28 mouse cellular contexts compared by ENCODE assay signal in genomic region chr3:68956454-68956853, GRCm38 (mm10). TPM values are rescaled to one million over a fixed set of nuclear protein-coding genes. Genes with fewer than 3 reads are reported as not detected.
DNase-seq lines count a peak whose midpoint lies in the region; ATAC-seq and TF ChIP-seq lines count a peak whose summit lies in the region.
"Had no signal": no experiment of that assay in that cellular context is flagged by ENCODE, and none has a peak within 500 bp of the region (broad histone marks: within the 10 kb centered on the region; RNA-seq: fewer than 3 reads in every experiment).

No protein-coding gene starts in this region.

- H3K4me3 ChIP-seq in left cerebral cortex, adult 2 months: no peak overlapping the region
- H3K4me3 ChIP-seq in thymus, adult 2 months (ENCODE audit: control insufficient read depth, insufficient read depth, low read length): no peak overlapping the region
- H3K4me3 ChIP-seq: embryonic facial prominence, embryonic 13.5 days; erythroblast, embryonic 14.5 days; forebrain, embryonic 12.5 days; heart, embryonic 13.5 days; hindbrain, embryonic 13.5 days; kidney, embryonic 15.5 days; limb, embryonic 15.5 days; megakaryocyte, embryonic 14.5 days; midbrain, embryonic 13.5 days had no signal

- ATAC-seq in CD4-positive, CD25-positive, alpha-beta regulatory T cell, adult 4 months: no peak
- ATAC-seq: midbrain, embryonic 13.5 days had no signal

- intact Hi-C loops in left cerebral cortex, adult 2 months (cut with DNase I): loop anchor here (5.0 to 10.0 kb wide), 3 partner anchors 159 to 312 kb away; no protein-coding TSS in a partner anchor
- intact Hi-C loops in left cerebral cortex, postnatal 36 days (cut with DNase I): no loop called here
- intact Hi-C loops in heart, postnatal 14 days (cut with DNase I): no loop called here

- 34% methylated on average over 4 of the region's 4 CpGs for WGBS in thymus, adult 2 months

- H3K27me3 ChIP-seq in thymus, adult 2 months (ENCODE audit: control insufficient read depth, insufficient read depth, low read length): no peaks in the 10 kb centered on the region
- H3K27me3 ChIP-seq: embryonic facial prominence, embryonic 13.5 days; forebrain, embryonic 12.5 days; heart, embryonic 13.5 days; hindbrain, embryonic 13.5 days; kidney, embryonic 15.5 days; limb, embryonic 15.5 days; megakaryocyte, embryonic 14.5 days; midbrain, embryonic 13.5 days had no signal

- H3K27ac ChIP-seq in left cerebral cortex, adult 2 months: peak overlapping the region; percentile 19; the same call in 1 of the 2 replicates
- peak overlapping the region; percentile 57 for H3K27ac ChIP-seq in thymus, adult 2 months (ENCODE audit: control insufficient read depth, insufficient read depth, low read length)
- H3K27ac ChIP-seq: embryonic facial prominence, embryonic 13.5 days; forebrain, embryonic 12.5 days; heart, embryonic 13.5 days; hindbrain, embryonic 13.5 days; kidney, embryonic 15.5 days; limb, embryonic 15.5 days; midbrain, embryonic 13.5 days had no signal

- TF ChIP-seq POLR2A in thymus, adult 2 months (IDR thresholded peaks at IDR 0.05; ENCODE audit: control insufficient read depth, extremely low read depth, insufficient read depth, low read length, poor library complexity): no peak

- peaks cover 12% of the 10 kb centered on the region for H3K4me1 ChIP-seq in thymus, adult 2 months (replicated peaks; ENCODE audit: control insufficient read depth, insufficient read depth, low read length)
- H3K4me1 ChIP-seq: forebrain, embryonic 12.5 days; heart, embryonic 13.5 days; hindbrain, embryonic 13.5 days; kidney, embryonic 15.5 days; limb, embryonic 15.5 days; midbrain, embryonic 13.5 days had no signal

- TF ChIP-seq CTCF in left cerebral cortex, adult 2 months (IDR thresholded peaks at IDR 0.05): no peak
- no peak for TF ChIP-seq CTCF in thymus, adult 2 months (IDR thresholded peaks at IDR 0.05; ENCODE audit: borderline replicate concordance, control insufficient read depth, extremely low read depth, insufficient read depth, low read length, poor library complexity)

- H3K36me3 ChIP-seq in thymus, adult 2 months (ENCODE audit: control insufficient read depth, insufficient read depth, low read length): no peaks in the 10 kb centered on the region; the same call in 1 of the 2 replicates

- peak; percentile 16 for DNase-seq in CD4-positive, CD25-positive, alpha-beta regulatory T cell, adult 2 months (ENCODE audit: low read depth, low spot score)
- no peak for DNase-seq in left cerebral cortex, adult 2 months (ENCODE audit: extremely low spot score in 1 of 2, low spot score in 2 of 2)
- DNase-seq in left cerebral cortex, postnatal 36 days (ENCODE audit: low spot score in 2 of 2): no peak
- no peak for DNase-seq in thymus, adult 2 months
- DNase-seq in thymus, adult 18-20 months: no peak
- peak; percentile 39 for DNase-seq in telencephalon, adult 2 months (ENCODE audit: low read depth, low spot score)
- DNase-seq in heart, postnatal 14 days: no peak
- DNase-seq: adrenal gland, postnatal 25 days; cerebellum, adult 11-12 months; cerebellum, postnatal 10 days; embryo, embryonic 11 days; gastrocnemius, postnatal 10 days; heart, adult 18-20 months; kidney, adult 11 months; kidney, postnatal 36 days; lung, adult 18-20 months; lung, postnatal 14 days; right cerebral cortex, postnatal 14 days had no signal

RNA-seq across cellular contexts. Expression of gene Ift80, which starts 47.9 kb away (rescaled TPM):
- 100 to 1,000 TPM; 165 to 175 TPM for polyA plus RNA-seq in CD4-positive, CD25-positive, alpha-beta regulatory T cell, adult 4 months (2017; shearing (Covaris generic))
- 10 to 100 TPM; 19.9 to 26.1 TPM for total RNA-seq in left cerebral cortex, adult 2 months (2021)
- total RNA-seq in left cerebral cortex, postnatal 36 days (2021): 10 to 100 TPM; 22.5 to 23.6 TPM
- polyA plus RNA-seq in thymus, adult 2 months (2012; rRNA removed): 20.8 and 21.3 TPM in 2 replicates
- 1 to 10 TPM; 7.8 to 8.0 TPM for total RNA-seq in heart, postnatal 14 days (2021)

RNA-seq across cellular contexts. Expression of gene Smc4, which starts 48.1 kb away (rescaled TPM):
- polyA plus RNA-seq in CD4-positive, CD25-positive, alpha-beta regulatory T cell, adult 4 months (2017; shearing (Covaris generic)): 100 to 1,000 TPM; 450 to 528 TPM
- total RNA-seq in left cerebral cortex, adult 2 months (2021): 1 to 10 TPM; 4.7 to 4.9 TPM
- 1 to 10 TPM; 5.1 to 6.1 TPM for total RNA-seq in left cerebral cortex, postnatal 36 days (2021)
- polyA plus RNA-seq in thymus, adult 2 months (2012; rRNA removed): 40.6 and 69.2 TPM in 2 replicates
- 10 to 100 TPM; 25.9 to 31.1 TPM for total RNA-seq in heart, postnatal 14 days (2021)

Comparison
In these comparisons a context has a peak if more than half of its experiments do, and no peak if none do; other contexts are left out.
1. DNase-seq: peak in CD4-positive, CD25-positive, alpha-beta regulatory T cell, adult 2 months (single experiment) and telencephalon, adult 2 months (single experiment); none in left cerebral cortex, adult 2 months (0 of 2), left cerebral cortex, postnatal 36 days (0 of 2), thymus, adult 2 months (single experiment), thymus, adult 18-20 months (0 of 2) and heart, postnatal 14 days (0 of 2).